Mouse (Mus musculus) heart, adult 2 months (tissue): ENCODE data around the gene Sgpp2. TPM values are rescaled to one million over a fixed set of nuclear protein-coding genes. Genes with fewer than 3 reads are reported as not detected.

Experiments
- DNase-seq, 2 experiments: peaks; one replicate each; pipeline ENCODE4 v3.0.0; 2021
- H3K27ac ChIP-seq: fragments of 200-600 bp; 2 replicates; pipeline ENCODE4 v1.8.1; 2022
- H3K27me3 ChIP-seq: fragments of 200-500 bp; 2 replicates; pipeline ENCODE4 v1.6.1; 2012; ENCODE audit warnings: mild to moderate bottlenecking, low read length, inconsistent platforms, mixed read lengths; ENCODE audit not compliant: control insufficient read depth, insufficient read depth
- H3K36me3 ChIP-seq: fragments of 200-500 bp; 2 replicates; pipeline ENCODE4 v1.6.1; 2012; ENCODE audit warnings: low read length, inconsistent platforms; ENCODE audit not compliant: control insufficient read depth, insufficient read depth
- H3K4me1 ChIP-seq: fragments of 200-500 bp; 2 replicates; pipeline ENCODE4 v1.6.1; 2011; ENCODE audit warnings: low read length; ENCODE audit not compliant: control insufficient read depth, insufficient read depth
- H3K4me3 ChIP-seq: fragments of 200-600 bp; 2 replicates; pipeline ENCODE4 v1.8.1; 2022
- H3K79me2 ChIP-seq: fragments of 200-500 bp; replicated peaks from 2 replicates; pipeline ENCODE4 v1.6.1; 2012; ENCODE audit warnings: mild to moderate bottlenecking, inconsistent platforms, low read length, moderate library complexity, mixed read lengths; ENCODE audit not compliant: control insufficient read depth, insufficient read depth
- H3K9ac ChIP-seq: fragments of 200-500 bp; 2 replicates; pipeline ENCODE4 v1.6.1; 2012; ENCODE audit warnings: low read depth, mild to moderate bottlenecking, control low read depth, inconsistent platforms, low read length, mixed read lengths
- CTCF ChIP-seq: fragments of 200-600 bp; IDR thresholded peaks from 2 replicates; pipeline ENCODE4 v1.8.1; 2022; ENCODE audit warnings: antibody characterized with exemption, mild to moderate bottlenecking, moderate library complexity
- EP300 ChIP-seq: fragments of 200-500 bp; IDR thresholded peaks from 2 replicates; pipeline ENCODE4 v1.6.1; 2011; ENCODE audit warnings: low read depth, low read length, control low read depth; ENCODE audit not compliant: insufficient read depth
- POLR2A ChIP-seq: fragments of 200-500 bp; IDR thresholded peaks from 2 replicates; pipeline ENCODE4 v1.6.1; 2011; ENCODE audit warnings: mild to moderate bottlenecking, low read depth, low read length, control low read depth; ENCODE audit not compliant: insufficient read depth
- WGBS: fragments of 180-500 bp; shearing (Covaris S2); methylation state at CpG from one replicate; pipeline ENCODE4 v1.1.7; 2018; 5-methylcytosine and 5-hydroxymethylcytosine counted together
- intact Hi-C: fragments of 180-260 bp; cut with DNase I; formaldehyde crosslinking; loops from one replicate; pipeline ENCODE4 v1.15.1; 2025
- polyA plus RNA-seq: library from polyadenylated mRNA; depleted of rRNA; stranded (reverse); fragments of >200 nt; gene quantifications from 2 replicates; pipeline ENCODE4 v1.2.3, GENCODE M21; 2012
- total RNA-seq, 2 experiments: library from RNA; stranded (reverse); gene quantifications; 2 replicates each; pipeline ENCODE4 v1.2.3; 2021

Sgpp2 gene
- total and polyA plus RNA-seq, 3 experiments, result 0.09 to 0.31 TPM; not detected in 1

DNA sequence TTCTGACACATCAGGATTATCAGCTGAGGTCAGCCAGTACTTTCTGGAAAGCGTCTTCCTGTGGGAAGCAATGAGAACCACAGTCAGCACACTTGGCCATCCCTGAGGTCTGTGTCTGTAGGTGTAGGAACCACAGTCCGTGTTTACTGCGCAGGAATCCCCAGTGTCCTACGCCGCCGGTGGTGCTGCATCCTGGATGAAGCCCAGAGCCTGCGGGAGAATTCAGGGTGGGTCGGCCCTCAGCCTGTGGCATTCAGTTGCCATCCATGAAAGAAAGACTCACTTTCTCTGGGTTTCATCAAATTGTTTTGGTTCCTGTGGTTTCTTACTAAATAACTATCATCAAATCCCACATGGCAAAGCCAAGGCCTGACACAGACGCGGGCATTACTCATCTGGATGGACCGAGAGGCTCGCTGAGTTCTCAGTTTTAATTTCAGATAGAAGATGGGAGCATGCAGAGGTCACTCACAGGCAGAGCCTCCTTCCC is 37.2 kb downstream of the Sgpp2 start:
- H3K4me1 ChIP-seq, result no peaks in the 10 kb centered on the region
- no peak overlapping the region for H3K27ac ChIP-seq
- no peak overlapping the region for H3K4me3 ChIP-seq
- DNase-seq, result no peak
- intact Hi-C loops, result no loop called here
- WGBS, result 61% methylated on average over 12 of the region's 12 CpGs
- H3K9ac ChIP-seq, result no peak overlapping the region
- H3K27me3 ChIP-seq, result no peaks in the 10 kb centered on the region
- TF ChIP-seq EP300, result no peak
- TF ChIP-seq CTCF, result no peak
- TF ChIP-seq POLR2A, result no peak
- no peaks in the 10 kb centered on the region for H3K36me3 ChIP-seq
- no peaks in the 10 kb centered on the region for H3K79me2 ChIP-seq

DNA sequence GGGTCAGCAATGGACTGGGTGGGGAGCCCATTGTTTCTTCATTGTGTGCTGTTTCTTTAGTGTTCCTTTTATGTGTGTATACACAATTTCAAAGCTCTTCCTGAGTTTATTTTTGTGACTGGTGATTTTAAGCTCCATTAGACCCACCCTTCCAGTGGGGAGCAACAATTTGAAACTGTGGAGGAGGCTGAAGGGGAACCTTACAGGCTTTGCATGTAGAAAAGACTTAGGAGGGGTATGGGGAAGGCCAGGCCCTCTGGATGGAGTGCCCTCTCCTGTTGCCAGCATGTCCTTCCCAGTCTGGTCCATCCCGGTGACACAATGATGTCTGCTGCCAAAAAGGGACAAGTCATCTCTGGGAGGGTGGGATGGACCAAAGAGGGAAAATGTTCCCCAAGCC is 39.1 kb downstream of the Sgpp2 start:
- no peak overlapping the region for H3K9ac ChIP-seq
- intact Hi-C loops, result no loop called here
- H3K4me1 ChIP-seq, result no peaks in the 10 kb centered on the region
- no peak overlapping the region for H3K4me3 ChIP-seq
- no peaks in the 10 kb centered on the region for H3K27me3 ChIP-seq
- WGBS, result 76% methylated on average over 1 of the region's 1 CpGs
- no peak for DNase-seq
- no peak for TF ChIP-seq POLR2A
- no peak for TF ChIP-seq CTCF
- TF ChIP-seq EP300, result no peak
- H3K27ac ChIP-seq, result no peak overlapping the region
- no peaks in the 10 kb centered on the region for H3K36me3 ChIP-seq
- H3K79me2 ChIP-seq, result no peaks in the 10 kb centered on the region

DNA sequence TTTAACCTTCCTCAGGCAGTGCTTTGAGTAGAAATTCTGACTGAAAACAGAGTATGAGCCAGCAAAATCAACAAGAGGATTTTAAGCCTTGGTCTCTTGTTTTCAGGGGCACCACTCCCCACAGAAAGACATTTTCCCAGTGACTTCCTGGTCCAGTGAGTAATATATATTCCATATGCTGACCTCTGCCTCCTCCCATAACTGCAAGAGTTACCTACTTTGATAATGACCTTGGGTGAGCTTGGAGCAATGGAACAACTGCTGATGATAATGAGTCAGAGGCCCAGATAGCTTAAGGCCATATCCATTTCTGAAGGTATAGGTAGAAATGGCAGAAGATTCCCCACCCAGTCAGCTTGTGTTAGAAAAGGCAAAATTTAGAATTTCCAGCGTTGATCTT is 43.1 kb downstream of the Sgpp2 start:
- Histone ChIP-seq H3K4me3 (no peak overlapping the region), H3K27ac (no peak overlapping the region), H3K27me3 (no peaks in the 10 kb centered on the region), H3K79me2 (no peaks in the 10 kb centered on the region), H3K9ac (no peak overlapping the region), H3K36me3 (no peaks in the 10 kb centered on the region), H3K4me1 (no peaks in the 10 kb centered on the region; the same call in 1 of the 2 replicates)
- TF ChIP-seq CTCF (no peak), EP300 (no peak), POLR2A (no peak)
- intact Hi-C loops, result no loop called here
- no peak for DNase-seq
- 86% methylated on average over 1 of the region's 1 CpGs for WGBS

DNA sequence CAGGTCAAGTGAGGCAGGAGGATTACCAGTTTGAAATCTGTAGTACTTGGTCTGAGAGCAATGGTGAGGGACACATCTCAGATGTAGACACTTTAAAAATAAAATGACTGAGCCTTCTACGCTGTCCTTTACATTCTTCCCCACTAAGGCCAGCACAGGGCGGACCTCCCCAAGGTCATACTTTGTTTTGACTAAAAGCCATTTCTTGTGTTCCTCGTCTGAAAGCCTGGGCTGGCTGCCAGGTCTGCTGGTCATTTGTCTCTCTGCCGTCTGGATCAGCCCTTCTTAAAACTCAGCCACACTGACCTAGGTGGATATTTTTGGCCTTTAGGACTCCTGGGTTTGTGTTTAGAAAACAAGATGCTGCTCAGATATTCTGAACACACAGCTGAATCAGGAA is 45.0 kb downstream of the Sgpp2 start:
- peak; percentile 27 to 28 for DNase-seq
- Histone ChIP-seq H3K9ac (no peak overlapping the region), H3K27ac (no peak overlapping the region), H3K4me3 (no peak overlapping the region), H3K27me3 (no peaks in the 10 kb centered on the region), H3K79me2 (no peaks in the 10 kb centered on the region), H3K4me1 (no peaks in the 10 kb centered on the region; the same call in 1 of the 2 replicates), H3K36me3 (no peaks in the 10 kb centered on the region)
- WGBS, result 16% methylated on average over 4 of the region's 4 CpGs
- no peak for TF ChIP-seq CTCF
- TF ChIP-seq EP300, result no peak
- TF ChIP-seq POLR2A, result no peak
- intact Hi-C loops, result no loop called here

DNA sequence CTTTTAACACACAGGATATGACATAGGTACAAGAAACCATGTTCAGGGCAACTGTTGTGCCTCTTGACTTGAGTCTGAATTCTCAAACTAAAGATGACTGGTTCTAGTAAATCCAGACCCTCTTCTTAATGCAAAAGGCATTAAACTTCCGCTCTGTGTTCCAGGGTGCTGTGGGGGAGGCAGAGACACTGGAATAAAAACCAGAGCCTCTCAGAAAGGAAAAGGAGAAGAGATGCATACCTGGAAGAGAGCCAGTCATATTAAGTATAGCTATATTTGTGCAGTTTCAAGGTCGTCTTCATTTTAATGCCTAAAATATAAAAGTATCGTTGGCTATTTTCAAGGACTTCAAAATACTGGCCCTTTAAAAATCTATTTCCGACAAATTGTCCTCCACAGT is 47.3 kb downstream of the Sgpp2 start:
- Histone ChIP-seq H3K4me3 (no peak overlapping the region), H3K27me3 (no peaks in the 10 kb centered on the region), H3K9ac (no peak overlapping the region), H3K27ac (no peak overlapping the region), H3K36me3 (no peaks in the 10 kb centered on the region), H3K4me1 (no peaks in the 10 kb centered on the region; the same call in 1 of the 2 replicates), H3K79me2 (no peaks in the 10 kb centered on the region)
- 68% methylated on average over 4 of the region's 4 CpGs for WGBS
- intact Hi-C loops, result no loop called here
- no peak for DNase-seq
- no peak for TF ChIP-seq EP300

DNA sequence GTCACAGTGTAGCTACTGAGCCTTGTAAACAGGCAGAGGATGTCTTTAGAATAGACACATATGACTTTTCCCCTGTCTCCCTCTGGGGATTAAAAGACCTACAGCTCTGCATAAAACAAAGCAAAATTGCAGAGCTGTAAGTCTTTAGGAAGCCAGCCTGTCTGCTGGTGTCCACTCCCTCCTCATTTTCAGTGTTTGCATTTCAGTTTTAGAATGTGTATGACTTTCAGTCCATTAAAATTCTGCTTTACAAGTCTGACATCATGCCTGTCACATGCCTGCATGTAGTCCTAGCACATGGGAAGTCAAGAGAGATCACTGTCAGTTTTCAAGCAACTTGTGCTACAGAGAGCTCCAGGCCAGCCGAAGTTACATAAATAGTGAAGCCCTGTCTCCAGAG is 47.7 kb downstream of the Sgpp2 start:
- intact Hi-C loops, result no loop called here
- Histone ChIP-seq H3K4me1 (no peaks in the 10 kb centered on the region; the same call in 1 of the 2 replicates), H3K27me3 (no peaks in the 10 kb centered on the region), H3K79me2 (no peaks in the 10 kb centered on the region), H3K36me3 (no peaks in the 10 kb centered on the region), H3K4me3 (no peak overlapping the region), H3K27ac (no peak overlapping the region), H3K9ac (no peak overlapping the region)
- 52% methylated on average over 1 of the region's 1 CpGs for WGBS
- no peak for DNase-seq
- no peak for TF ChIP-seq CTCF
- no peak for TF ChIP-seq EP300
- TF ChIP-seq POLR2A, result no peak
